Mouse (Mus musculus) C2C12 (cell line): ENCODE measurements around the gene Hbs1l.

Source experiments
- CEBPB ChIP-seq: IDR thresholded peaks from one replicate; pipeline ENCODE4 v1.6.1; 2011; ENCODE audit warnings: low read depth, mild to moderate bottlenecking, control low read depth, moderate library complexity
- CTCF ChIP-seq: IDR thresholded peaks from one replicate; pipeline ENCODE4 v1.5.1; 2011; ENCODE audit not compliant: control insufficient read depth, insufficient read depth, insufficient read length
- MAX ChIP-seq: IDR thresholded peaks from one replicate; pipeline ENCODE4 v1.6.1; 2011; ENCODE audit warnings: mild to moderate bottlenecking, control low read depth
- USF1 ChIP-seq: IDR thresholded peaks from one replicate; pipeline ENCODE4 v1.6.1; 2011; ENCODE audit warnings: low read depth, mild to moderate bottlenecking, control low read depth, moderate library complexity

- TF ChIP-seq CTCF (no peak), USF1 (no peak), MAX (no peak), CEBPB (no peak)
Measured at GRCm38 (mm10) chr10:21301822-21302221, 6.0 kb downstream of the Hbs1l start.
